Mouse (Mus musculus) megakaryocyte progenitor cell, adult 5-6 weeks (primary cell): ENCODE results near the gene Gria1. TPM values are rescaled to one million over a fixed set of nuclear protein-coding genes. Genes with fewer than 3 reads are reported as not detected.

Source experiments
- ATAC-seq: replicated peaks from 2 replicates; pipeline ENCODE4 v1.8.0; 2016; ENCODE audit warnings: mild to moderate bottlenecking, moderate TSS enrichment, inconsistent platforms; ENCODE audit not compliant: poor library complexity
- total RNA-seq, 2 experiments: library from RNA; stranded (forward) in 1 of 2; stranded (reverse) in 1 of 2; fragments of 157-497, 149-512 nt in 1 of 2; fragments of 200-1000 nt in 1 of 2; gene quantifications; 2 replicates each; pipeline versions ENCODE4 v1.2.3 to v1.2.4; 2015 to 2017

Gria1 gene
- total RNA-seq, 2 experiments from 2014 or later: not detected

GRCm38 (mm10) chr11:57271687-57272086 lies 260.5 kb downstream of the Gria1 start:
- ATAC-seq: no peak

GRCm38 (mm10) chr11:57274687-57275086 lies 263.5 kb downstream of the Gria1 start:
- ATAC-seq: no peak

- ATAC-seq: no peak
These were observed 266.9 kb downstream of the Gria1 start for GRCm38 (mm10) chr11:57278056-57278455.

- ATAC-seq: no peak
These were observed 274.9 kb downstream of the Gria1 start for GRCm38 (mm10) chr11:57286119-57286518.

GRCm38 (mm10) chr11:57297376-57297775 lies 286.2 kb downstream of the Gria1 start:
- no peak for ATAC-seq

- no peak for ATAC-seq
These were observed 287.1 kb downstream of the Gria1 start for GRCm38 (mm10) chr11:57298263-57298662.

GRCm38 (mm10) chr11:57298665-57299064 lies 287.5 kb downstream of the Gria1 start:
- ATAC-seq: no peak

- no peak for ATAC-seq
These were observed 292.4 kb downstream of the Gria1 start for GRCm38 (mm10) chr11:57303602-57304001.

GRCm38 (mm10) chr11:57306116-57306515 lies 294.9 kb downstream of the Gria1 start:
- no peak for ATAC-seq

- no peak for ATAC-seq
These were observed 295.7 kb downstream of the Gria1 start for GRCm38 (mm10) chr11:57306892-57307291.

GRCm38 (mm10) chr11:57317063-57317462 lies 305.9 kb downstream of the Gria1 start:
- ATAC-seq: no peak

- ATAC-seq: no peak
These were observed 306.3 kb downstream of the Gria1 start for GRCm38 (mm10) chr11:57317478-57317877.

GRCm38 (mm10) chr11:57319374-57319773 lies 308.2 kb downstream of the Gria1 start:
- ATAC-seq: no peak

GRCm38 (mm10) chr11:57324099-57324498 lies 312.9 kb downstream of the Gria1 start:
- no peak for ATAC-seq
